Mouse (Mus musculus) megakaryocyte-erythroid progenitor cell, adult 5-6 weeks (primary cell): ENCODE data around the gene Bhlha9. TPM values are rescaled to one million over a fixed set of nuclear protein-coding genes. Genes with fewer than 3 reads are reported as not detected.

Experiments
- total RNA-seq, 2 experiments: library from RNA; stranded (forward) in 1 of 2; stranded (reverse) in 1 of 2; fragments of 200-1000, 215-1000 nt in 1 of 2; fragments of >200 nt in 1 of 2; fragmentation: Nextera tagmentation in 1 of 2; gene quantifications; 2 replicates each; pipeline ENCODE4 v1.2.3; 2014 to 2017

Gene Bhlha9
- total RNA-seq, 2 experiments from 2014 or later, result not detected

Other genes with a start within 250 kb of the Bhlha9 start
- gene Abr, start 50.2 kb upstream of the Bhlha9 start, total RNA-seq (2014; fragmentation: Nextera tagmentation), result 7.2 TPM in 2 replicates
- gene Abr, start 50.2 kb upstream of the Bhlha9 start, total RNA-seq (2017), result 8.0 and 10.9 TPM in 2 replicates
- gene Trarg1, start 7.3 kb downstream of the Bhlha9 start, total RNA-seq (2014; fragmentation: Nextera tagmentation), result not detected in 2 replicates
- not detected in 2 replicates for gene Trarg1, start 7.3 kb downstream of the Bhlha9 start, total RNA-seq (2017)
- gene Gosr1, start 91.1 kb downstream of the Bhlha9 start, total RNA-seq (2014; fragmentation: Nextera tagmentation), result 11.7 and 24.6 TPM in 2 replicates
- gene Gosr1, start 91.1 kb downstream of the Bhlha9 start, total RNA-seq (2017), result 38.4 and 62.2 TPM in 2 replicates
- 6.8 and 12.2 TPM in 2 replicates for gene Cpd, start 174.5 kb downstream of the Bhlha9 start, total RNA-seq (2014; fragmentation: Nextera tagmentation)
- 5.9 TPM in 2 replicates for gene Cpd, start 174.5 kb downstream of the Bhlha9 start, total RNA-seq (2017)
- gene Tmigd1, start 229.7 kb downstream of the Bhlha9 start, total RNA-seq (2014; fragmentation: Nextera tagmentation), result not detected in 2 replicates
- gene Tmigd1, start 229.7 kb downstream of the Bhlha9 start, total RNA-seq (2017), result not detected in 2 replicates